Mouse (Mus musculus): Measurements from ENCODE around the gene Zfp746. TPM values are rescaled to one million over a fixed set of nuclear protein-coding genes. Genes with fewer than 3 reads are reported as not detected.

Zfp746 gene
- 32.1 and 42.7 TPM in 2 replicates for total RNA-seq (2023)

GRCm38 (mm10) chr6:48086471-48086878 lies at the start of gene Zfp746:
Gene Zfp746, minus strand, starts transcription at chr6:48086593.

GRCm38 (mm10) chr6:48048426-48049272 lies 37.7 kb downstream of the Zfp746 start, which contains the start of gene Zfp777:
Gene Zfp777, minus strand, starts transcription at chr6:48048911.

Other genes with a start within 250 kb of the Zfp746 start
- 5.8 and 6.8 TPM in 2 replicates for gene Zfp282, start 209.4 kb downstream of the Zfp746 start, total RNA-seq (2023)
- 21.5 and 21.8 TPM in 2 replicates for gene Zfp212, start 166.1 kb downstream of the Zfp746 start, total RNA-seq (2023)
- 4.1 and 5.0 TPM in 2 replicates for gene Zfp956, start 133.2 kb downstream of the Zfp746 start, total RNA-seq (2023)
- 7.9 and 9.3 TPM in 2 replicates for gene Zfp777, start 37.7 kb downstream of the Zfp746 start, total RNA-seq (2023)